Comparison of ENCODE assay signal across 12 mouse cellular contexts in the genomic region with DNA sequence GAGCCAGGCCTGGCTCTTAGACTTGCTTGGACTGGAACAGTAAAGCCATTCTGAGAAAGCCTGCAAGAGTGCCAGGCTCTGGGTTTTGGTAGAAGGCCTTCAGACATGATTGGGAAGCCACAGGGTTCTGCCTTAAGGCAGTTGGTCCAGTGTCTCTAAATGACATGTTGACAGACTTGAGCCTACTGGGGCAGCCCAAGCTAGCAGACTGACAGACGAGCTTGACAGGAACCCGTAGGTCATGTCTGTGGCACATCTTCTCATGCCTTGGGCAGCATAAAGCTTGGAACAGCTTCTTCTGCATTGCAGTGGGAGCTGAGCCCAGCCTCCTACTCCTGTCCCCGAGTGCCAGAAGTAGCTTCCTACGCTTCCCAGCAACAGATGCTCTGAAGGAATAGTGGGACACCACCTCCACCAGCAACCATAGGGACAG. TPM values are rescaled to one million over a fixed set of nuclear protein-coding genes. Genes with fewer than 3 reads are reported as not detected.
DNase-seq lines count a peak whose midpoint lies in the region; ATAC-seq lines count a peak whose summit lies in the region.
"Had no signal": no experiment of that assay in that cellular context is flagged by ENCODE, and none has a peak within 500 bp of the region (broad histone marks: within the 10 kb centered on the region; RNA-seq: fewer than 3 reads in every experiment).

No protein-coding gene starts in this region.

- no peaks in the 10 kb centered on the region for H3K27me3 ChIP-seq in heart, embryonic 13.5 days (replicated peaks)
- H3K27me3 ChIP-seq in heart, embryonic 10.5 days (ENCODE audit: insufficient read depth, poor library complexity, severe bottlenecking) = no peaks in the 10 kb centered on the region
- H3K27me3 ChIP-seq in intestine, embryonic 15.5 days (replicated peaks) = no peaks in the 10 kb centered on the region

- H3K9ac ChIP-seq in heart, embryonic 13.5 days = 0 out of 2 replicates have a peak overlapping the region, but pooled peaks have one; percentile 24
- H3K9ac ChIP-seq in intestine, embryonic 15.5 days = no peak overlapping the region

- no peak overlapping the region for H3K27ac ChIP-seq in heart, embryonic 13.5 days (replicated peaks)
- H3K27ac ChIP-seq in heart, embryonic 10.5 days = no peak overlapping the region
- H3K27ac ChIP-seq in intestine, embryonic 15.5 days = no peak overlapping the region
- H3K27ac ChIP-seq: limb, embryonic 10.5 days had no signal

- WGBS in heart, embryonic 13.5 days = 69% methylated on average over 4 of the region's 4 CpGs
- 75% methylated on average over 4 of the region's 4 CpGs for WGBS in heart, embryonic 10.5 days
- 76% methylated on average over 4 of the region's 4 CpGs for WGBS in intestine, embryonic 15.5 days

- peaks cover 88% of the 10 kb centered on the region for H3K4me1 ChIP-seq in heart, embryonic 13.5 days
- H3K4me1 ChIP-seq in heart, embryonic 10.5 days = peaks cover 80% of the 10 kb centered on the region
- peaks cover 37% of the 10 kb centered on the region for H3K4me1 ChIP-seq in intestine, embryonic 15.5 days (replicated peaks)

- H3K4me3 ChIP-seq in heart, embryonic 13.5 days = no peak overlapping the region
- H3K4me3 ChIP-seq in heart, embryonic 10.5 days = no peak overlapping the region
- H3K4me3 ChIP-seq in intestine, embryonic 15.5 days (replicated peaks) = no peak overlapping the region
- H3K4me3 ChIP-seq: limb, embryonic 10.5 days had no signal

- no peak for DNase-seq in heart, embryonic 10.5 days (ENCODE audit: low spot score)
- peak; percentile 4 for DNase-seq in thymus, postnatal 4 days
- DNase-seq in thymus, postnatal 0 days (ENCODE audit: low spot score) = no peak
- peak; percentile 38 to 53 for DNase-seq in layer of hippocampus, postnatal 25 days (ENCODE audit: extremely low spot score in 1 of 2, low spot score in 1 of 2)
- no peak for DNase-seq in B cell, adult 2 months
- DNase-seq in kidney, adult 11 months = no peak

- H3K36me3 ChIP-seq in heart, embryonic 13.5 days = peaks cover 41% of the 10 kb centered on the region
- H3K36me3 ChIP-seq in heart, embryonic 10.5 days = peaks cover 47% of the 10 kb centered on the region
- H3K36me3 ChIP-seq in intestine, embryonic 15.5 days = peaks cover 31% of the 10 kb centered on the region

- no peak for ATAC-seq in heart, embryonic 13.5 days (ENCODE audit: extremely low read depth, insufficient number of reproducible peaks, low FRiP score, low TSS enrichment)
- ATAC-seq in intestine, embryonic 15.5 days = no peak
- ATAC-seq: activated CD4-positive, CD25-positive, alpha-beta regulatory T cell, adult 4 months; intestine, postnatal 0 days; lung, postnatal 0 days had no signal

- H3K4me2 ChIP-seq in heart, embryonic 13.5 days = no peak overlapping the region
- no peak overlapping the region for H3K4me2 ChIP-seq in intestine, embryonic 15.5 days (replicated peaks)

- H3K9me3 ChIP-seq in heart, embryonic 13.5 days = no peaks in the 10 kb centered on the region
- no peaks in the 10 kb centered on the region for H3K9me3 ChIP-seq in heart, embryonic 10.5 days
- H3K9me3 ChIP-seq in intestine, embryonic 15.5 days = no peaks in the 10 kb centered on the region
- H3K9me3 ChIP-seq: limb, embryonic 10.5 days had no signal

RNA-seq across cellular contexts. Expression of gene Fkrp, which starts 5.2 kb away (rescaled TPM):
- polyA plus RNA-seq in heart, embryonic 13.5 days (2015; fragmentation: Nextera tagmentation; extraction: Ambion mirVana) = 31.9 and 33.3 TPM in 2 replicates
- polyA plus RNA-seq in heart, embryonic 10.5 days (2016; fragmentation: Nextera tagmentation; extraction: Ambion mirVana) = 29.5 and 36.7 TPM in 2 replicates
- 17.1 and 18.8 TPM in 2 replicates for polyA plus RNA-seq in thymus, postnatal 0 days (2015; fragmentation: Nextera tagmentation; extraction: Ambion mirVana)
- total RNA-seq in layer of hippocampus, postnatal 25 days (2021) = 10 to 100 TPM; 46.7 to 47.7 TPM
- 25.1 and 25.6 TPM in 2 replicates for polyA plus RNA-seq in intestine, embryonic 15.5 days (2015; fragmentation: Nextera tagmentation; extraction: Ambion mirVana)

RNA-seq across cellular contexts. Expression of gene Strn4, which starts 6.0 kb away (rescaled TPM):
- polyA plus RNA-seq in heart, embryonic 13.5 days (2015; fragmentation: Nextera tagmentation; extraction: Ambion mirVana) = 81.1 and 82.5 TPM in 2 replicates
- 101 and 107 TPM in 2 replicates for polyA plus RNA-seq in heart, embryonic 10.5 days (2016; fragmentation: Nextera tagmentation; extraction: Ambion mirVana)
- 57.1 and 60.9 TPM in 2 replicates for polyA plus RNA-seq in thymus, postnatal 0 days (2015; fragmentation: Nextera tagmentation; extraction: Ambion mirVana)
- 100 to 1,000 TPM; 322 to 327 TPM for total RNA-seq in layer of hippocampus, postnatal 25 days (2021)
- 77.3 and 85.5 TPM in 2 replicates for polyA plus RNA-seq in intestine, embryonic 15.5 days (2015; fragmentation: Nextera tagmentation; extraction: Ambion mirVana)

RNA-seq across cellular contexts. Expression of gene Prkd2, which starts 21.0 kb away (rescaled TPM):
- polyA plus RNA-seq in heart, embryonic 13.5 days (2015; fragmentation: Nextera tagmentation; extraction: Ambion mirVana) = 9.6 and 11.1 TPM in 2 replicates
- 8.9 and 9.4 TPM in 2 replicates for polyA plus RNA-seq in heart, embryonic 10.5 days (2016; fragmentation: Nextera tagmentation; extraction: Ambion mirVana)
- 70.6 and 80.0 TPM in 2 replicates for polyA plus RNA-seq in thymus, postnatal 0 days (2015; fragmentation: Nextera tagmentation; extraction: Ambion mirVana)
- 1 to 10 TPM; 5.2 to 6.9 TPM for total RNA-seq in layer of hippocampus, postnatal 25 days (2021)
- polyA plus RNA-seq in intestine, embryonic 15.5 days (2015; fragmentation: Nextera tagmentation; extraction: Ambion mirVana) = 9.7 and 12.5 TPM in 2 replicates

RNA-seq across cellular contexts. Expression of gene Slc1a5, which starts 40.5 kb away (rescaled TPM):
- 35.2 and 37.8 TPM in 2 replicates for polyA plus RNA-seq in heart, embryonic 13.5 days (2015; fragmentation: Nextera tagmentation; extraction: Ambion mirVana)
- polyA plus RNA-seq in heart, embryonic 10.5 days (2016; fragmentation: Nextera tagmentation; extraction: Ambion mirVana) = 47.0 TPM in 2 replicates
- polyA plus RNA-seq in thymus, postnatal 0 days (2015; fragmentation: Nextera tagmentation; extraction: Ambion mirVana) = 77.9 and 80.3 TPM in 2 replicates
- 1 to 10 TPM; 2.4 to 3.5 TPM for total RNA-seq in layer of hippocampus, postnatal 25 days (2021)
- polyA plus RNA-seq in intestine, embryonic 15.5 days (2015; fragmentation: Nextera tagmentation; extraction: Ambion mirVana) = 61.8 and 64.0 TPM in 2 replicates

RNA-seq across cellular contexts. Expression of gene Dact3, which starts 53.4 kb away (rescaled TPM):
- polyA plus RNA-seq in heart, embryonic 13.5 days (2015; fragmentation: Nextera tagmentation; extraction: Ambion mirVana) = 4.6 and 4.7 TPM in 2 replicates
- 5.0 and 7.2 TPM in 2 replicates for polyA plus RNA-seq in heart, embryonic 10.5 days (2016; fragmentation: Nextera tagmentation; extraction: Ambion mirVana)
- 0.13 and 0.18 TPM in 2 replicates for polyA plus RNA-seq in thymus, postnatal 0 days (2015; fragmentation: Nextera tagmentation; extraction: Ambion mirVana)
- total RNA-seq in layer of hippocampus, postnatal 25 days (2021) = 100 to 1,000 TPM; 150 to 160 TPM
- polyA plus RNA-seq in intestine, embryonic 15.5 days (2015; fragmentation: Nextera tagmentation; extraction: Ambion mirVana) = 3.1 and 3.2 TPM in 2 replicates
- polyA plus RNA-seq: activated CD4-positive, CD25-positive, alpha-beta regulatory T cell, adult 4 months had no signal

Comparison
In these comparisons a context has a peak if more than half of its experiments do, and no peak if none do; other contexts are left out.
1. DNase-seq: peak in thymus, postnatal 4 days (single experiment) and layer of hippocampus, postnatal 25 days (2 of 2); none in heart, embryonic 10.5 days (single experiment), thymus, postnatal 0 days (single experiment), B cell, adult 2 months (0 of 2) and kidney, adult 11 months (single experiment).